Mouse (Mus musculus): ENCODE measurements around the gene Armc5. TPM values are rescaled to one million over a fixed set of nuclear protein-coding genes. Genes with fewer than 3 reads are reported as not detected.
A peak's percentile ranks its signal among the peaks of the same experiment; 100 is the strongest.

Gene Armc5
- total RNA-seq, 2 experiments from 2014 or later: 3.9 to 7.0 TPM

- ATAC-seq (ENCODE audit: poor library complexity, severe bottlenecking): no peak
Measured at GRCm38 (mm10) chr7:128284047-128284446, 46.9 kb downstream of the Armc5 start.

DNA sequence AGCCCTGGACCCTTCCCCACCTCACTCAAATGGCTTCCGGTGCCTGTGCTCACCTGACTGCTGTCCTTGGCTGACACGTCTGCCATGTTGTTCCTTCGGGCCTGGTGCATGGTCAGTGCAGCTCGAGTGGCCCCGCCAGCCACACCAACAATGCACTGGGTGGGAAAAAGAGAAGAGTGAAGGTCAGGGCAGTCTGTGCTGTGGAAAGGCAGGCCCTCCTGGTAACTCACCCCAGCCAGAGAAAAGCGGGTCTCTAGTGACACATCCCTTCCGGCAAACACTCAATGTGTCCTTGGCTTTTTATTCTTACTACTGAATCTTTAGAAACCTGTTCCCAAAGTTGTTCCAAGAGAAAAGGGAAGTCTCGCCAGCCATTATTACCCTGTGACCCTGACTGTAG is 47.9 kb downstream of the Armc5 start:
- ATAC-seq (ENCODE audit: poor library complexity, severe bottlenecking): no peak

GRCm38 (mm10) chr7:128288923-128289544 is 51.9 kb downstream of the Armc5 start:
- peak; percentile 57 for ATAC-seq (ENCODE audit: poor library complexity, severe bottlenecking)

Other genes starting within 250 kb of the Armc5 start
- gene Pycard, start 243.5 kb upstream of the Armc5 start, total RNA-seq (2015): 251 and 323 TPM in 2 replicates
- gene Pycard, start 243.5 kb upstream of the Armc5 start, total RNA-seq (2017): 48.0 and 56.5 TPM in 2 replicates
- gene Trim72, start 233.4 kb upstream of the Armc5 start, total RNA-seq (2015): not detected in 2 replicates
- gene Trim72, start 233.4 kb upstream of the Armc5 start, total RNA-seq (2017): not detected in 2 replicates
- gene Itgam, start 174.7 kb upstream of the Armc5 start, total RNA-seq (2015): 209 and 227 TPM in 2 replicates
- 286 and 332 TPM in 2 replicates for gene Itgam, start 174.7 kb upstream of the Armc5 start, total RNA-seq (2017)
- 9.8 and 11.2 TPM in 2 replicates for gene Gm49368, start 174.7 kb upstream of the Armc5 start, total RNA-seq (2015)
- 0.81 and 2.3 TPM in 2 replicates for gene Gm49368, start 174.7 kb upstream of the Armc5 start, total RNA-seq (2017)
- 5.1 and 6.3 TPM in 2 replicates for gene Itgax, start 107.8 kb upstream of the Armc5 start, total RNA-seq (2015)
- gene Itgax, start 107.8 kb upstream of the Armc5 start, total RNA-seq (2017): 9.8 and 9.9 TPM in 2 replicates
- gene Itgad, start 83.0 kb upstream of the Armc5 start, total RNA-seq (2015): 1.5 and 3.4 TPM in 2 replicates
- gene Itgad, start 83.0 kb upstream of the Armc5 start, total RNA-seq (2017): 0.26 and 0.73 TPM in 2 replicates
- 1.3 and 6.9 TPM in 2 replicates for gene Cox6a2, start 31.0 kb upstream of the Armc5 start, total RNA-seq (2015)
- 2.9 and 5.4 TPM in 2 replicates for gene Cox6a2, start 31.0 kb upstream of the Armc5 start, total RNA-seq (2017)
- 4.4 and 5.1 TPM in 2 replicates for gene 9130023H24Rik, start 689 bp downstream of the Armc5 start, total RNA-seq (2015)
- 4.3 and 5.3 TPM in 2 replicates for gene 9130023H24Rik, start 689 bp downstream of the Armc5 start, total RNA-seq (2017)
- gene Tgfb1i1, start 9.5 kb downstream of the Armc5 start, total RNA-seq (2015): 1.1 TPM in 1 of 2 replicates, not detected in the other
- 0.07 TPM in 1 of 2 replicates, not detected in the other for gene Tgfb1i1, start 9.5 kb downstream of the Armc5 start, total RNA-seq (2017)
- gene Slc5a2, start 28.3 kb downstream of the Armc5 start, total RNA-seq (2015): 0.68 TPM in 1 of 2 replicates, not detected in the other
- not detected in 2 replicates for gene Slc5a2, start 28.3 kb downstream of the Armc5 start, total RNA-seq (2017)
- 12.7 and 19.7 TPM in 2 replicates for gene BC017158, start 60.8 kb downstream of the Armc5 start, total RNA-seq (2015)
- gene BC017158, start 60.8 kb downstream of the Armc5 start, total RNA-seq (2017): 8.8 and 9.7 TPM in 2 replicates
- gene Rgs10, start 181.4 kb downstream of the Armc5 start, total RNA-seq (2015): 155 and 159 TPM in 2 replicates
- gene Rgs10, start 181.4 kb downstream of the Armc5 start, total RNA-seq (2017): 158 and 165 TPM in 2 replicates
- gene Tial1, start 224.4 kb downstream of the Armc5 start, total RNA-seq (2015): 166 and 174 TPM in 2 replicates
- gene Tial1, start 224.4 kb downstream of the Armc5 start, total RNA-seq (2017): 48.4 and 59.1 TPM in 2 replicates

Measured in megakaryocyte, adult 5-6 weeks (primary cell).